Mouse (Mus musculus) stomach, embryonic 15.5 days (tissue): Measurements from ENCODE around the gene Tsacc. TPM values are rescaled to one million over a fixed set of nuclear protein-coding genes. Genes with fewer than 3 reads are reported as not detected.

ENCODE experiments used
- ATAC-seq: fragments of 200-750 bp; cut with Nextera tagmentation; 2 replicates; pipeline ENCODE4 v1.8.0; 2017; ENCODE audit warnings: low read depth, moderate number of reproducible peaks, moderate TSS enrichment; ENCODE audit not compliant: insufficient read depth, low FRiP score
- H3K27ac ChIP-seq: fragments of 300-500 bp; sonication (generic); 2 replicates; pipeline ENCODE4 v1.5.1; 2015; ENCODE audit warnings: mild to moderate bottlenecking, inconsistent platforms
- H3K27me3 ChIP-seq: fragments of 300-500 bp; sonication (generic); replicated peaks from 2 replicates; pipeline ENCODE4 v1.6.1; 2015; ENCODE audit warnings: inconsistent platforms
- H3K36me3 ChIP-seq: fragments of 300-500 bp; sonication (generic); 2 replicates; pipeline ENCODE4 v1.6.1; 2015; ENCODE audit warnings: inconsistent platforms
- H3K4me1 ChIP-seq: fragments of 300-500 bp; sonication (generic); 2 replicates; pipeline ENCODE4 v1.6.1; 2015; ENCODE audit warnings: inconsistent platforms
- H3K4me2 ChIP-seq: fragments of 300-500 bp; sonication (generic); 2 replicates; pipeline ENCODE4 v1.6.1; 2015; ENCODE audit warnings: mild to moderate bottlenecking, inconsistent platforms
- H3K4me3 ChIP-seq: fragments of 300-500 bp; sonication (generic); replicated peaks from 2 replicates; pipeline ENCODE4 v1.5.1; 2015; ENCODE audit warnings: inconsistent platforms
- H3K9ac ChIP-seq: fragments of 300-500 bp; sonication (generic); 2 replicates; pipeline ENCODE4 v1.6.1; 2015; ENCODE audit warnings: inconsistent platforms
- H3K9me3 ChIP-seq: fragments of 300-500 bp; sonication (generic); 2 replicates; pipeline ENCODE4 v1.6.1; 2016; ENCODE audit warnings: inconsistent platforms
- WGBS: fragments of 180-500 bp; shearing (Covaris S2); methylation state at CpG from one replicate; pipeline ENCODE4 v1.1.7; 2015; 5-methylcytosine and 5-hydroxymethylcytosine counted together
- polyA plus RNA-seq: library from polyadenylated mRNA; unstranded; fragments of >200 nt; fragmentation: Nextera tagmentation; extraction: Ambion mirVana; gene quantifications from 2 replicates; pipeline ENCODE4 v1.2.1, GENCODE M21; 2015

Tsacc gene
- polyA plus RNA-seq: 13.4 and 14.0 TPM in 2 replicates

DNA sequence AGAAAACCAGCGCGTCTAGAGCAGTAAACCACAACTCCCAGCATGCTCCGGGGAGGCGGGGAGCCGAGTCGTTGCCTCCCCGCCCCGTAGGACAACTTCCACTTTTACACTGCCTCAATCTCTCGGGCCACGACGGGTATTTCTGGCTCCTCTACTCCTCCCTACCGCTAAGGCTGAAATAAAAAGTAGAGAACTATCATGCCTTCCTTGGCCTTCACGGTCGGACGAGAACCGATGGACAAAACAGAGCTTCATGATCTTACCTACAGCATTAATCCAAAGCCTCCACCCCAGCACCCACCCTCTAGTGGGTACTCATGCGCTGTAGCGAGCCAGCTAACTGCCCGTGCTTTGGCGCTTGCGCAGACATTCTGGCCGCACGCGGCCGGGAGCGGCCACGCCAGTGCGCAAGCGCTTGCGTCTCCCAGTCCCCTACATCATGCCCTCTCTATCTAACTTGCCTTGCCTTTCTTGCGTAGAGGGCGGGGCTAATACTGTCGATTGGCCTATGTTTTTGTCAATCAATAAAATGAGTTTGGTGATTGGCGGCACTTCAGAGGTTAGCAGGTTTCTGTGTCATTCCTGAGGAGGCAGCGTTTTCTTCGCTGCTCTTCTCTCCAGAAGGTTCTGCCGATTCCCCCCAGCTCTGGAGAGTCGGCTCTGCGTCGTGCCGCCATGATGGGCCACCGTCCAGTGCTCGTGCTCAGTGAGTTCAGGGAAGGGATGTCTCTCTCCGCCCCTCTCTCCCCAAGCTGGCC lies at the start of gene Tsacc, which contains the start of gene Cct3:
Gene Tsacc, minus strand, starts transcription at position 439 of the 758 bp plus-strand sequence.
Gene Cct3, plus strand, starts transcription at position 556 of the 758 bp plus-strand sequence.
- Histone ChIP-seq H3K27me3 (no peaks in the 10 kb centered on the region), H3K4me1 (peaks cover 9% of the 10 kb centered on the region), H3K27ac (peak within 1 kb of the TSS; percentile 96), H3K4me3 (peak within 1 kb of the TSS; percentile 83), H3K9me3 (no peaks in the 10 kb centered on the region), H3K4me2 (peak within 1 kb of the TSS; percentile 64), H3K36me3 (peaks cover 19% of the 10 kb centered on the region), H3K9ac (peak within 1 kb of the TSS; percentile 88)
- under 1% methylated on average over 44 of the region's 44 CpGs for WGBS
- ATAC-seq: peak; percentile 99

GRCm38 (mm10) chr3:88339006-88339405 lies 42.2 kb upstream of the Tsacc start:
- Histone ChIP-seq H3K9me3 (no peaks in the 10 kb centered on the region), H3K36me3 (peaks cover 20% of the 10 kb centered on the region), H3K27ac (no peak overlapping the region), H3K4me3 (no peak overlapping the region), H3K9ac (no peak overlapping the region), H3K4me2 (no peak overlapping the region), H3K4me1 (peaks cover 9% of the 10 kb centered on the region), H3K27me3 (no peaks in the 10 kb centered on the region)
- 67% methylated on average over 3 of the region's 3 CpGs for WGBS
- no peak for ATAC-seq

DNA sequence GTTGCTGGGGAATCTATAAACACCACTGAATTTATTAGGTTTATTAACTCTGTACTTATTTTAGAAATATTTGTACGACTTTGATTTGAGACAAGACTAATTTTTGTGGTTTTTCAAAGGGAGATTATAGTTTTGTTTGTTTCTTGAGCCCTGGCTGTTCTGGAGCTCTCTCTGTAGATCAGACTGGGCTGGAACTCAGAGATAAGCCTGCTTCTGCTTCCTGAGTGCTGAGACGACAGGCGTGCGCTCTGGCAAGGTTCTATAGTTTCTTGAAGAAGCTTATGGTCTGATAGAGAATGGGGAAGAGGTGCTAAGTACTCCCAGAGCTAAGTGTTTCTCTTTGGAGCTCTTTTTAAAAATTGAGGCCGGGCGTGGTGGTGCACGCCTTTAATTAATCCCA lies 41.5 kb upstream of the Tsacc start:
- ATAC-seq: no peak
- WGBS: 85% methylated on average over 7 of the region's 7 CpGs
- Histone ChIP-seq H3K27me3 (no peaks in the 10 kb centered on the region), H3K27ac (no peak overlapping the region; the same call in 1 of the 2 replicates), H3K36me3 (peaks cover 13% of the 10 kb centered on the region), H3K9me3 (no peaks in the 10 kb centered on the region), H3K4me1 (peaks cover 9% of the 10 kb centered on the region), H3K4me2 (no peak overlapping the region), H3K9ac (no peak overlapping the region), H3K4me3 (no peak overlapping the region)

DNA sequence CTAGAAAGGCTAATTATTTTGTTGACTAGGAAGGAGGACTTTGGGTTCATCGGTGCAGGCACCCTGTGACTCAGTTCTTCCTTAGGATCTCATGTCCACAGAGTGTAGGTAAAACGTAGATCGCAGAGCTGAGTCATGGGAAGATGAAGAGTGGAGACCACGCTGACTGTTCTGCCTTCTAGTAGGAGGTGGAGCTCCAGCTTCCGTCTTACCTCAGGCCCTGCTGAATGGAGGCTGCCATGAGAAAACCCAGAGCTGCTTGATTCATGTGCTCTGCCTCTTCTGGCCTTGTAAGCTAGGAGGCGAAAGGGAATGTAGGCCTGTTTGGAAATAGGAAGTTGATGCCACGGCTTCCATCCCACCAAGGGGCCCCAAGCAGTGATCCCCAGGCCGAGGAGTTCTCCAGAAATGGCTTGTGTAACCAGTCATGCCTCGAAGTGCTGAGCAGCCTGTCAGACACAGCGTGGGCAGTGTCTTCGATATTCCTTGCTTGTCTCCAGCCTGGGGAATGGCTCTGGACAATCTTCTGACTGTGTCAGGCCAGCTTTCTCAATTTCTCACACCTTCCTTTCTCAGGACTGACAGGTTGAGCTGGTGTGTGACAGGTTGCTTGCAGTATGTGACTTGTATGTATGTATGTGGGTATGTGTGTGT lies 40.7 kb upstream of the Tsacc start:
- no peak for ATAC-seq
- Histone ChIP-seq H3K4me1 (peaks cover 11% of the 10 kb centered on the region), H3K27ac (peak overlapping the region; percentile 40; the same call in 1 of the 2 replicates), H3K9ac (no peak overlapping the region), H3K36me3 (peaks cover 4% of the 10 kb centered on the region), H3K4me2 (peak overlapping the region; percentile 68), H3K9me3 (no peaks in the 10 kb centered on the region), H3K27me3 (no peaks in the 10 kb centered on the region), H3K4me3 (peak overlapping the region; percentile 20; the same call in 1 of the 2 replicates)
- 54% methylated on average over 11 of the region's 11 CpGs for WGBS

DNA sequence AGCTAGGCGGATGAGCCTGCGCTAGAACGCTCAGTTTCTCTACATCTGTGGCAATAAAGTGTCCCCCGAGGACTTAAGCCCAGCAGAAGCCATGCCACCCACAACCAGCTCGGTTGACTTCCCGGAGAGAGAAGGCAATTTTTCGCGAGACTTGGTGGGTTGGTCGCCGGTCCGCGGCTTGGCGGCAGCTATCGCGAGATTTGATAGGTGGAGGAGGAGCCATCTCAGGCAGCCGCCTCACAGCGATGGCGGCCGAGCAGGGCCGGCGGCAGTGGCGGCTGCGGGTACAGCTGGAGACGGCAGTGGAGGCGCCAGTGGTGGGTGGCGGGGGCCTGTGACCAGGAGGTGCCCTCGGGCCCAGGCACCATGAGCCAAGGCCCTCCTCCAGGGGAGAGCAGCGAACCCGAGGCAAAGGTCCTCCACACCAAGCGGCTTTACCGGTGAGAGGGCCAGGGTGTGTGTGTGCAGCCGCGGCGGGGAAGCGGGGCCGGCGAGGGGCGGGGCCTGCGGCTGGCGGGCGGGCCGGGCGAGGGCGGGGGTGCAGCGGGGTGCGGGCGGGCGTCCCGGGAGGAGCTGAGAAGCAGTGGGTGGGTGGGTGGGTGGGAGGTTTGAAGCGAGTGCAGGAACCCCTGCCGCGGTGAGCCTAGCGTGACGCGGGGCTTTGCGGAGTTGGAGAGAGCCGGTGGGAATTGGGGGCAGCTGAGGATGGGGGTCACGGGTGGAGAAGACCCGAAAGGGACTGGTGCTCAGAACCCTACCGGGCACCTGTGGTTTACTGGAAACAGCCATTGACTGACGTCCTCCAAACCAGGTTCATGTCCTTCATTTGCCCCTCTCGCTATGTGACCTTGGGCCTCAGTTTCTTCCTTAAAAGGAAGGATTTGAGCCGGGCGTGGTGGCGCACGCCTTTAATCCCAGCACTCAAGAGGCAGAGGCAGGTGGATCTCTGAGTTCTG lies 39.5 kb upstream of the Tsacc start, which contains the start of the genes Tmem79 and Smg5:
Gene Tmem79, minus strand, starts transcription at position 91 of the 956 bp plus-strand sequence.
Gene Smg5, plus strand, starts transcription at position 203 of the 956 bp plus-strand sequence.
- WGBS: 1% methylated on average over 50 of the region's 66 CpGs
- peak; percentile 90 for ATAC-seq

DNA sequence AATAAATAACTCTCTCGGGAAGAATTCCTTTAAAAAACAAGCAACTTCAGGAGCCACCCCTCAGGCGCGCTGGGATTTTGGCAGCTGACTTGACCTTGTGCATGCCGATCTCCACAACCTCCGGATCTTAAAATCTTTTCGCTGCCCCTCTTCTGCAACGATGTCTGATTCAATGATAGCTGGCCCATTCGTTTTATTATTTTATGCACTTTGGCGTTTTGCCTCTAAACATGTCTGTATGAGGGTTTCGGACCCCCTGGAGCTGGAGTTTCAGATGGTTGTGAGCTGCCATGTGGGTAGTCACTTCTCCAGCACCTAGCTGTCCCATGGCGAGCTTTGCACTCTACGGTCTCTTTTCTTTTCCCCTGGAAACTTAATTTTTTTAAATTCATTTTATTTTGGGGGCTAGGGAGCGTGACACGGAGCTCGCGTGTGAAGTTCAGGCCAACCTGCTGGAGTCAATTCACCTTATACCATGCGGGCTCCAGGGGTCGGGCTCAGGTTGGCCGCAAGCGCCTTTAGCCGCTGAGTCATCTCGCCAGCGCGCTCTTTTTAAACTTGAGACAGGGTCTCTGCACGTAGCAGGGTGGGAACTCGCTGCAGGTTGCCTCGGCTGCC lies 38.7 kb upstream of the Tsacc start:
- ATAC-seq: peak; percentile 9; the same call in 1 of the 2 replicates
- H3K4me1 ChIP-seq: peaks cover 11% of the 10 kb centered on the region
- peak overlapping the region; percentile 72 for H3K4me2 ChIP-seq
- H3K9me3 ChIP-seq: no peaks in the 10 kb centered on the region
- under 1% methylated on average over 27 of the region's 27 CpGs for WGBS
- no peaks in the 10 kb centered on the region for H3K27me3 ChIP-seq
- H3K4me3 ChIP-seq: peak overlapping the region; percentile 77
- H3K9ac ChIP-seq: peak overlapping the region; percentile 79
- H3K36me3 ChIP-seq: 0 out of 2 replicates have a peak, but pooled peaks cover 2% of the 10 kb centered on the region
- H3K27ac ChIP-seq: peak overlapping the region; percentile 98

More for the DNA sequence above, 39.5 kb upstream of the Tsacc start, which contains the start of the genes Tmem79 and Smg5:
- Histone ChIP-seq H3K4me3 (peak within 1 kb of the TSS; percentile 77), H3K9ac (peak within 1 kb of the TSS; percentile 84), H3K9me3 (no peaks in the 10 kb centered on the region), H3K27ac (peak within 1 kb of the TSS; percentile 98), H3K4me2 (peak within 1 kb of the TSS; percentile 72), H3K27me3 (no peaks in the 10 kb centered on the region), H3K4me1 (peaks cover 11% of the 10 kb centered on the region), H3K36me3 (no peaks in the 10 kb centered on the region)

GRCm38 (mm10) chr3:88334902-88335435 lies 38.2 kb upstream of the Tsacc start:
- peaks cover 11% of the 10 kb centered on the region for H3K4me1 ChIP-seq
- peak overlapping the region; percentile 72 for H3K4me2 ChIP-seq
- H3K9ac ChIP-seq: peak overlapping the region; percentile 79
- 37% methylated on average over 3 of the region's 3 CpGs for WGBS
- no peak for ATAC-seq
- H3K27ac ChIP-seq: peak overlapping the region; percentile 98
- peak overlapping the region; percentile 77 for H3K4me3 ChIP-seq
- H3K9me3 ChIP-seq: no peaks in the 10 kb centered on the region
- H3K36me3 ChIP-seq: 0 out of 2 replicates have a peak, but pooled peaks cover 2% of the 10 kb centered on the region
- no peaks in the 10 kb centered on the region for H3K27me3 ChIP-seq

GRCm38 (mm10) chr3:88334029-88334658 lies 37.3 kb upstream of the Tsacc start:
- ATAC-seq: peak; percentile 63
- Histone ChIP-seq H3K9ac (no peak overlapping the region), H3K27me3 (no peaks in the 10 kb centered on the region), H3K9me3 (no peaks in the 10 kb centered on the region), H3K36me3 (peaks cover 7% of the 10 kb centered on the region), H3K4me1 (peaks cover 11% of the 10 kb centered on the region), H3K27ac (peak overlapping the region; percentile 98), H3K4me2 (peak overlapping the region; percentile 72), H3K4me3 (peak overlapping the region; percentile 77)
- WGBS: 38% methylated on average over 12 of the region's 12 CpGs

DNA sequence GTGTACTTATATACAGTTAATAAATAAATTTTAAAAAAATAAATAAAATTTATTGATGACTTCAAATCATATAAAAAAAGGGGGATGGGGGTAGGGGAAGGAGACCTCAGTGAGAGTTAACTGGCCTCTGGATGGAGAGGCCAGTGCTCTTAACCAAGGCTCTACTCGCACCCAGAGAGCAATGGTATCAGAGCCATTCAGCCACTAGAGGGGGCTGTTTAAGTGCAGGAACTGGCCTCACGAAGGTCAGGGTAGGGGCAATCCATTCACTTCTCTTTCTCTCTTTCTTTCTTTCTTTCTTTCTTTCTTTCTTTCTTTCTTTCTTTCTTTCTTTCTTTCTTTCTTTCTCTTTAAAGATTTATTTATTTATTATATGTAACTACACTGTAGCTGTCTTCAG lies 34.5 kb upstream of the Tsacc start:
- WGBS: 31% methylated on average over 2 of the region's 2 CpGs
- peaks cover 2% of the 10 kb centered on the region; the same call in 1 of the 2 replicates for H3K4me1 ChIP-seq
- no peak for ATAC-seq
- no peak overlapping the region for H3K9ac ChIP-seq
- no peak overlapping the region for H3K4me3 ChIP-seq
- peaks cover 13% of the 10 kb centered on the region for H3K36me3 ChIP-seq
- H3K27me3 ChIP-seq: no peaks in the 10 kb centered on the region
- no peaks in the 10 kb centered on the region for H3K9me3 ChIP-seq
- no peak overlapping the region for H3K27ac ChIP-seq
- H3K4me2 ChIP-seq: no peak overlapping the region

DNA sequence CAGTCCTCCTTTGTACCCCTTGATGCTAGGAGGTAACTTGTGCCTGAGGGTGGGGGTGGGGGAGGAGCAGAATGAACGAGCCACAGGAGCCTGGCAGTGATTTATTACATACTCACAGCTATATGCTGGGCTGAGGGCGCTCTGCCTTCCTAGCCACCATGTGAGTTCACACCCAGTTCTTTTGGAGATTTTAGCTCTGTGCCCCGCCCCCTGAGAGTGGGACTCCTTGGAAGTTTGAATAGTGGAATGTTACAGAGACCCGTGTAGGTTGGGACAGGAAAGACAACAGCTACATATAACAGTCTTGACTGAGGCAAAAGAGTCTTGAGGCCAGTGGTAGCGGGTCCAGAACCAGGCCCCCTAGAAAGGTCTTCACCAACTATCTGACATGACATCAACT lies 32.2 kb upstream of the Tsacc start:
- Histone ChIP-seq H3K27ac (no peak overlapping the region), H3K9ac (no peak overlapping the region), H3K27me3 (no peaks in the 10 kb centered on the region), H3K4me1 (peaks cover 10% of the 10 kb centered on the region), H3K9me3 (no peaks in the 10 kb centered on the region), H3K4me2 (no peak overlapping the region), H3K4me3 (no peak overlapping the region), H3K36me3 (peaks cover 13% of the 10 kb centered on the region)
- ATAC-seq: no peak
- 56% methylated on average over 5 of the region's 5 CpGs for WGBS
